Mouse (Mus musculus) layer of hippocampus, postnatal 25 days (tissue): Measurements from ENCODE around the gene Stxbp4. TPM values are rescaled to one million over a fixed set of nuclear protein-coding genes. Genes with fewer than 3 reads are reported as not detected.

ENCODE experiments used
- DNase-seq, 2 experiments: peaks; one replicate each; pipeline ENCODE4 v3.0.0; 2022; ENCODE audit warnings: mixed read lengths in 2 of 2, low spot score in 1 of 2; ENCODE audit errors: extremely low spot score in 1 of 2
- total RNA-seq, 2 experiments: library from RNA; stranded (reverse); gene quantifications; 2 replicates each; pipeline ENCODE4 v1.2.3; 2021

Stxbp4 gene
- total RNA-seq, result 10 to 100 TPM; 11.1 to 11.8 TPM

DNA sequence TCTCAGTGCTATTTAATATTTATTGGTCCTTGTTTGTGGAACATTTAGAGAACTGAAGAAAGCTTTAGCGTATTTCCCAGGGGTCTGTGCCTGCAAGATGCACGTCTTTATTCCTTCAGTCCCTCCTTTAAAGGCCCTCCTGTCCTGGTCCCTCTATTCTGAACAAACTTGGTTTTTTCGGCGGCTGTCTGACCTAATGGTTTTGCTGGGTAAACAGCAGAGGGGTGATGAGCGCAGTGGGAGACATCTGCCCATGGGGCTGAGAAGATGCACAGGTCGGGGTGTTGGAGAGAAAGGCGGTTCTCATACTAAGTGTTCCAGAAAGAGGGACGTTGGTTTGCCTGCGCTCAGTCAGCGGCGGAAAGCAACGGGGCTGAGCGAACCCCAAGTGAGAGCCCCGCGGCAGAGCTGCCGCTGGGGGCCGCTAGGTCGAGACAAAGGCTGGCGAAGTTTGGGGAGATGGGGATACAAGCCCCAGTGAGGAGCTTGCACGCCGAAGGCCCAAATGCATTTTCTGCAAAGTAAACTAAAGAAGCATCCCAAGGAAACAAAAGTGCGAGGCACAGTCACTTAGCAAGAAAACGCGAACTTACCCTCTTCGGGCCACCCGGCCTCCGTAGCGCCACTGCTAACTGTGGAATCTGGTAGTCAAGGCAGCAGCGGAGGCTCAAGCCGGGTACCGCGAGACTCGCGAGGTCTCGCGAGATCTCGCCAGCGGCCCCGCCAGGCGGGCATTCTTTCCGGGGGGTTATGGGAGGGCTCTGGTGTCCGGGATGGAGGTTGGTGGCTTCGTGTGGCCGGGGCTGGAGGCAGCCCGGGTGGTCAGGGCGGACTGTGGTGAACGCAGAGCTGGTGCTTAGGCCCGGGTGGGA, at the start of gene Stxbp4, which contains the start of gene Cox11:
Gene Stxbp4, minus strand, starts transcription at position 645 of the 872 bp plus-strand sequence.
Gene Cox11, plus strand, starts transcription at position 734 of the 872 bp plus-strand sequence.
- DNase-seq, result peak; percentile 90

GRCm38 (mm10) chr11:90687040-90687439, 49.2 kb upstream of the Stxbp4 start:
- no peak for DNase-seq

DNA sequence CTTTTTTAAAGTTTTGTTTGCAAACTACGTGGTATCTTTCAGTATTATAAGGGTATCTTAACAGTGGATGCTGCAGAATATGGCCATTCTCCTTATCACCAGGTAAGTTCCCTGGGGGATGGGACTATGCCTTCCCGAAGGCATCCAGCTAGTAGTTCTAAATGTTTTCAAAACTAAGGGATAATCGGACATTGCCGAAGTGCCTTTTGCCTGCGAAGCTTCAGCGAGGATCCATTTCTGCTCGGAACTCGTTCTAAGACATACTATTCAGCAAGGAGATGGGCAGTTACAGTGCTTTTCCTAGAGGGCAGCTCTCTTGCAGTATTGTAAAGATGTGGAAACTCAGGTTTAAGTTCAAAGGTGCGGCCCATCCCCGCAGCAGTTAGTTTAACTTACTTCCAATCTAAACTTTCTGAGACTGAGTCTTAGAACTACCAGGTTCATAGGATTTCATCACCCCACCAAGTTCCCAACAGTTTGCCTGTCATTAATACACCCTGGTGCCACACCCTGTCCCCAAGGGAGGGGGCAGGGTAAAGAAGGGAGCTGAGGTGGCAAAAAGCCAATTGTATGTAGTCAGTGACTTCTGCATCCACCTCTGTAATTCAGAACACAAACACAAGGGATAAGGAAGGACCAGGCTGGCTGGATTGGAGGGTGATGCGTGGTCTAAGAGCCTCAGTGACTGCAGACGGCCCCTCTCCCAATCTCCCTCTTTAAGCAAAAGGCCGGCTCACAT, 48.6 kb upstream of the Stxbp4 start:
- no peak for DNase-seq

- no peak for DNase-seq
Observed at GRCm38 (mm10) chr11:90685196-90685595, 47.3 kb upstream of the Stxbp4 start.

DNA sequence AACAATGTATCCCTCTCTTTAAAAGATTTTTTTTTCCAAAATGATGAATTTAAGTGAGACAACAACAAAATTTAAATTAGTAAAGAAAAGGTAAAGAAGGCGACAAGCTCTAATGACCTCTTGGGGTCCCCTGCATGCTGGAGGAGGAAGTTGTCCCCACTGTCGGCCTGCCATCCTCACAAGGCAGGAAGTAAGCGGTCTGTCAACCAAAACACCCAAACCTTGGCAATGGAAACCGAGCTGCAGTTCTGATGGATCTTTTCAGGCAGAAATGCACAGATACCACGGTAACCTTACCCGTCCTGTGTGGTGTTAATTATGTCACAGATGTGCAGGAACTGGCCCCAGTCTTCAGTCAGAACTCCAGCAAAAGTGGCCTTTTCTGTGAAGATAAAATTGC, 46.9 kb upstream of the Stxbp4 start:
- no peak for DNase-seq

DNA sequence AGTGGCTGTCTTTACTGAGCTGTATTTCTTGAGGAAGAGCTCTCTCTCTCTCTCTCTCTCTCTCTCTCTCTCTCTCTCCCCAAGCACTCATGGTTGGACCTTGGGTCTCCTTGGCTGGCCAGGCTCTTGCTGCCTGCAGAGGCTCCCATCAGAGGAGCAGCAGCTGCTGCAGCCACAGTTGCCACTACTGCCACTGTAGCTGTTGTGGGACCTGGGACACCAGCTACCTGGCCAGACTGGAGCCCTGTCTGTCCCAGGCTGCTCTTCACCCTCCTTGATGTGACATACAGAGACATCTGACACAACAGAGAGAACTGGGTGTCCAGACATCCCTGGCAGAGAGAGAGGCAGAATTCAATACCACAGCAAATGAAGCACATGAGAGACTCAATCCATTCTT, 43.3 kb upstream of the Stxbp4 start:
- no peak for DNase-seq

DNA sequence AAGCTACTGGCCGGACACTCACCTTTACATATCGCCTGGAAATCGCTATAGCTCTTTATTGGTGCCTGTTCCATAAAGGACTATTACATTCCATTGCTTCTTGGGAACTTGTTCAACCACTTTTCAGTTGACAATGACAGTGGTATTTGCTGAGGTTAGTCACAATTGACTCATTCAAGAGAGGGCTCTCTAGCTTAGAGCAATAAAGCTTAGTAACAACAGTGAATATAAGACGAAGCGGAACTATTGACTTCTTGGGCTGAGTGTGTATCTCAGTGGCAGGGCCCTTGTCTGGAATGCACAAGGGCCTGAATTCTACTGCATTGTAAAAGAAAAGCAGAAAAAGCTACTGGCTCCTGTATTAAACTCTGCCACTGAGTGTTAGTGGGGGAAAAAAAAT, 40.7 kb upstream of the Stxbp4 start:
- DNase-seq, result no peak

DNA sequence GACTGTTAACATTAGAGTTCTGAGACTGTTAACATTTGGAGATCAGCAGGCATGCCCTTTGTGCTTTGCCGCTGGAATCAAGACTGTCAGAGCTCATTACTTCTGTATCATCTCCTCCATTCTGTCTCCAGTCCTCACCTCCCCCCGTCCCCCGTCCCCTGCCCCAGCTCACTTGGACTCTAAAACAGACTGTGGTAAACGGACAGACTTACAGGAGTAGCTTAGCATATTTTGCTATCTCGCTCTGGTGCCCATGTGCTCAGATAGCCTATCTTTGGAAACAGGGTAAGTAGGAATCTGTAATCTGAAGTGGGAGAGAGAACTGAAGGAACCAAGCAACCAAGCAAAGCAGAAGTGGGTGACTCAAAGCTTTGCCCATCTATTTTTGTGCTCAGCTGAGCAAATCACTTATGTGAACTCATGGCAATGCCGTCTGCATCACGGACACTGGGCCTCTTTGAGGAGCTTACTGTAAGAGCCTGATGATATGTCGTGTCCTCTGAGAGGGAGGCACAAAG, 39.9 kb upstream of the Stxbp4 start:
- DNase-seq, result no peak

DNA sequence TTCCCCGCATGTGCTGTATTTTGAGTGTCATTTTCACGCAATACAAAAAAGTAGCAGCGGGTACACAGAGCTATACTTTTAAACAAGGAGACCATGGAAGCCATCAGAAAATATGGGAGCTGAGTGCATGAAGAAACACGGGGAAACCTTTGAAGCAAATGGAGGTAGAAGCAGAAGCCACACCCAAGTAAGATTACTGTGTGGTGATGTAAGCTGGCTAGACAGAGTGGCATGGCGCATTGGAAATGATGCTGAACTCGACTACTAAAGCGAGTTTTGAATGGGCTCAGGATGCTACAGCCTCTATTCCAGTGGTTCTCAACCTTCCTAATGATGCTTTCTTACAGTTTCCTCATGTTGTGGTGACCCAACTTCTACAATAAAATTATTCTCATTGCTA, 39.1 kb upstream of the Stxbp4 start:
- no peak for DNase-seq

- no peak for DNase-seq
Observed at GRCm38 (mm10) chr11:90675479-90676110, 37.7 kb upstream of the Stxbp4 start.

GRCm38 (mm10) chr11:90667325-90667724, 29.4 kb upstream of the Stxbp4 start:
- no peak for DNase-seq

- DNase-seq, result no peak
Observed at GRCm38 (mm10) chr11:90666916-90667315, 29.0 kb upstream of the Stxbp4 start.

DNA sequence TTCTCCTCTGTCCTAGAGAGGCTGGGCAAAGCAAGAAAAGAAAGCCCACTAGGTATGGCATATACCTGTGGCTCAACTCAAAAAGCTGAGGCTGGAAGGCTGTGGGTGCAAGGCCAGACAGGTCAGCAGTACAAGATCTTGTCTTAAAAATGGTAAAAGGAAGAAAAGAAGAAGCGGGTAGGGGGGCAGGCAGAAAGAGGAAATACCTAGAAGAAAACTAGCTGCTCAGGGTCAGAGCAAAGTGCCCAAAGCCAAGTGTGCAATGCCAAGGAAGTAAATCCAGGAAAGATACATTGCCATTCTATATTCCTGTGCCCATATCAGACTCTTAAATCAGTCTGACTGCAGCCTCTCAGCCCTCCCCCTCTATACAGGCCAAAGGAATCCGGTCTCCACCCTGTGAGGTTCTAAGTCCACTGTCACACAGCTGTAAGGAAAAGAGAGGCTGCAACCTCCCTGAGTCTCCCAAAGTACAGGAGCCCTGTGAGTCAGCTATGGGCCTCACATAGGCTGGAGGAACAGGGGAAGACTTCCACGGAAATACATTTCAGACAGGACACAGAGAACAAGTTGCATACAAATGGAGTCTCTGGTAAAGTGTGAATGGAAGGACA, 28.4 kb upstream of the Stxbp4 start:
- DNase-seq, result no peak

GRCm38 (mm10) chr11:90665161-90665560, 27.3 kb upstream of the Stxbp4 start:
- DNase-seq, result no peak

DNA sequence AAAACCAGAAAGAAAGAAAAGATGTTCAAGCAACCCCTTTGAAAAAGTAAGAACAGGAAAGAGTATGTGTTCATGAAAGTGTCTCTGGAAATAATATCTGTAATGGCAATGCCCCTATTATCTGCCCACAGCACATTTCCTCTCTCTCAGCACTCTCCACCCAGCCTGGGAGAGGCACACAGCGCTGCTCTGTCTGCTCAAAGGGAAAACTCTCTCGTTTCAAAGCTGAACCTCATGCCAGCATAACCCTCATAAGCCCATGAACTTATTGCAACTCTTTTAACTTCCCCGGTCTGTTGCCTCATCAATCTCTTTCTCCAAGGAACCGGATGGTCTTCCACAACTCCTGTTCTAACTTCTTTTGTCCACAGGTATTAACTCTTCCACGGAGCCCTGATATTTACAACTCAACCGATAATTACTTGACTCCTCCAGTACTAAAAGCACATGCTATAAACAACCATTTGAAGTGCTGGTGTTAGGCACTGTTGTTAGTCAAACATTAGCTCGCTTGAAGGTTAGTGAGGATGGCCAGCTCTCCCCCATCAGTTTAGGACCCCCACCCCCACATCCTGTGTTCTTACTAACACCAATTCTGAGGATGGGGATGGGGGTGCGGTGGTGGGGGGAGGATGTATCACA, 26.6 kb upstream of the Stxbp4 start:
- DNase-seq, result no peak

DNA sequence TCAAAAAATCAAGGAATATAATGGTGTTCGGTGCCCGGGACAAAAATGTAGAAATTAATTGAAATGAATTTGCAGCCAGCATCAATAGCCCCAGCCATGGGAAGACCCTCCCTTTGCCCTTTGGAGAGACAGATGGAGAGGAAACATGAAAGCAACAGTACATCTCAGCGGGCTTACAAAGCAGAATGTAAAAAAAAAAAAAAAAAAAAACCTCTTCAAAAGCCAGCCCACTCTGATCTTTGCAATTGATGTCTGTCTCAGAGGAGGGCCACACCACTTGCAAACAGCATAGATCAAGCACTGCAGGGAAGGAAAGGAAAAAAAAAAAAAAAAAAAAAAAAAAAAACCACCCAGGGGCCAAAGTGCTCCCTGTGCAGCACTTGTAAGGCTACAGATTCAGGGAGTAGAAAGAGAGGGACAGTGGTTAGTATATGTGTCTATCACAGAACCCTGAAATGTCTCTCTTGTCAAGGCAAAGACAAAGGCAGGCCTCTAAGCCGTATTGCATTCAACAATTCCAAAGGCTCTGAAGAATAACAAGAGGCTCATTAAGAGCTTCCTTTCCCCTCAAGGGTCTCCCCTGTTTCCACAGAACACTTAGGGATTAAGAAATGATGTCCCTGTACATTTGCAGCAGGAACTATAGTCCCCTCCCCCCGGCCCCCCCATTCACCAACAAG, 25.9 kb upstream of the Stxbp4 start:
- DNase-seq, result no peak

GRCm38 (mm10) chr11:90663052-90663451, 25.2 kb upstream of the Stxbp4 start:
- no peak for DNase-seq

- no peak for DNase-seq
Observed at GRCm38 (mm10) chr11:90660662-90661061, 22.8 kb upstream of the Stxbp4 start.

- no peak for DNase-seq
Observed at GRCm38 (mm10) chr11:90657527-90657926, 19.6 kb upstream of the Stxbp4 start.
